Mouse (Mus musculus): Measurements from ENCODE around the gene Gstcd.

Gene Gstcd

GRCm38 (mm10) chr3:133091664-133092273 is at the start of gene Gstcd, which contains the start of gene Ints12:
TSS of gene Gstcd (minus strand) at chr3:133092033.
TSS of gene Ints12 (plus strand) at chr3:133091840.
- DNase-seq (ENCODE audit: low spot score in 2 of 2), result peak; percentile 86 to 88

- DNase-seq (ENCODE audit: low spot score in 2 of 2), result no peak
Observed at GRCm38 (mm10) chr3:133132611-133133010, 40.8 kb upstream of the Gstcd start.

GRCm38 (mm10) chr3:133131372-133131771 is 39.5 kb upstream of the Gstcd start:
- no peak for DNase-seq (ENCODE audit: low spot score in 2 of 2)

- no peak for DNase-seq (ENCODE audit: low spot score in 2 of 2)
Observed at GRCm38 (mm10) chr3:133113281-133113680, 21.4 kb upstream of the Gstcd start.

GRCm38 (mm10) chr3:133111741-133112140 is 19.9 kb upstream of the Gstcd start:
- DNase-seq (ENCODE audit: low spot score in 2 of 2), result no peak

GRCm38 (mm10) chr3:133109844-133110243 is 18.0 kb upstream of the Gstcd start:
- no peak for DNase-seq (ENCODE audit: low spot score in 2 of 2)

GRCm38 (mm10) chr3:133108731-133109130 is 16.9 kb upstream of the Gstcd start:
- no peak for DNase-seq (ENCODE audit: low spot score in 2 of 2)

GRCm38 (mm10) chr3:133104436-133104835 is 12.6 kb upstream of the Gstcd start:
- no peak for DNase-seq (ENCODE audit: low spot score in 2 of 2)

GRCm38 (mm10) chr3:133103768-133104167 is 11.9 kb upstream of the Gstcd start:
- DNase-seq (ENCODE audit: low spot score in 2 of 2), result no peak

- no peak for DNase-seq (ENCODE audit: low spot score in 2 of 2)
Observed at GRCm38 (mm10) chr3:133098909-133099308, 7.1 kb upstream of the Gstcd start.

GRCm38 (mm10) chr3:133098336-133098735 is 6.5 kb upstream of the Gstcd start:
- no peak for DNase-seq (ENCODE audit: low spot score in 2 of 2)

- DNase-seq (ENCODE audit: low spot score in 2 of 2), result no peak
Observed at GRCm38 (mm10) chr3:133097936-133098335, 6.1 kb upstream of the Gstcd start.

GRCm38 (mm10) chr3:133094305-133094704 is 2.5 kb upstream of the Gstcd start:
- DNase-seq (ENCODE audit: low spot score in 2 of 2), result no peak

GRCm38 (mm10) chr3:133092936-133093335 is 1.1 kb upstream of the Gstcd start:
- DNase-seq (ENCODE audit: low spot score in 2 of 2), result no peak

- no peak for DNase-seq (ENCODE audit: low spot score in 2 of 2)
Observed at GRCm38 (mm10) chr3:133092274-133092853, 531 bp upstream of the Gstcd start.

- peak in 1 of 2 experiments; percentile 43 for DNase-seq (ENCODE audit: low spot score in 2 of 2)
Observed at GRCm38 (mm10) chr3:133091121-133091663, 641 bp downstream of the Gstcd start.

GRCm38 (mm10) chr3:133090247-133091120 is 1.3 kb downstream of the Gstcd start:
- DNase-seq (ENCODE audit: low spot score in 2 of 2), result no peak

- DNase-seq (ENCODE audit: low spot score in 2 of 2), result no peak
Observed at GRCm38 (mm10) chr3:133085858-133086257, 6.0 kb downstream of the Gstcd start.

GRCm38 (mm10) chr3:133082736-133083135 is 9.1 kb downstream of the Gstcd start:
- DNase-seq (ENCODE audit: low spot score in 2 of 2), result no peak

GRCm38 (mm10) chr3:133075560-133075959 is 16.3 kb downstream of the Gstcd start:
- DNase-seq (ENCODE audit: low spot score in 2 of 2), result no peak

GRCm38 (mm10) chr3:133052068-133052467 is 39.8 kb downstream of the Gstcd start:
- DNase-seq (ENCODE audit: low spot score in 2 of 2), result no peak

- DNase-seq (ENCODE audit: low spot score in 2 of 2), result no peak
Observed at GRCm38 (mm10) chr3:133033145-133033755, 58.6 kb downstream of the Gstcd start.

All from frontal cortex, postnatal 25 days (tissue).